Mouse (Mus musculus) heart, adult 2 months (tissue): Measurements from ENCODE around the gene Fgfr2. TPM values are rescaled to one million over a fixed set of nuclear protein-coding genes. Genes with fewer than 3 reads are reported as not detected.

Source experiments
- DNase-seq, 2 experiments: peaks; one replicate each; pipeline ENCODE4 v3.0.0; 2021
- H3K27ac ChIP-seq: fragments of 200-600 bp; 2 replicates; pipeline ENCODE4 v1.8.1; 2022
- H3K27me3 ChIP-seq: fragments of 200-500 bp; 2 replicates; pipeline ENCODE4 v1.6.1; 2012; ENCODE audit warnings: mild to moderate bottlenecking, low read length, inconsistent platforms, mixed read lengths; ENCODE audit not compliant: control insufficient read depth, insufficient read depth
- H3K36me3 ChIP-seq: fragments of 200-500 bp; 2 replicates; pipeline ENCODE4 v1.6.1; 2012; ENCODE audit warnings: low read length, inconsistent platforms; ENCODE audit not compliant: control insufficient read depth, insufficient read depth
- H3K4me1 ChIP-seq: fragments of 200-500 bp; 2 replicates; pipeline ENCODE4 v1.6.1; 2011; ENCODE audit warnings: low read length; ENCODE audit not compliant: control insufficient read depth, insufficient read depth
- H3K4me3 ChIP-seq: fragments of 200-600 bp; 2 replicates; pipeline ENCODE4 v1.8.1; 2022
- H3K79me2 ChIP-seq: fragments of 200-500 bp; replicated peaks from 2 replicates; pipeline ENCODE4 v1.6.1; 2012; ENCODE audit warnings: mild to moderate bottlenecking, inconsistent platforms, low read length, moderate library complexity, mixed read lengths; ENCODE audit not compliant: control insufficient read depth, insufficient read depth
- H3K9ac ChIP-seq: fragments of 200-500 bp; 2 replicates; pipeline ENCODE4 v1.6.1; 2012; ENCODE audit warnings: low read depth, mild to moderate bottlenecking, control low read depth, inconsistent platforms, low read length, mixed read lengths
- CTCF ChIP-seq: fragments of 200-600 bp; IDR thresholded peaks from 2 replicates; pipeline ENCODE4 v1.8.1; 2022; ENCODE audit warnings: antibody characterized with exemption, mild to moderate bottlenecking, moderate library complexity
- EP300 ChIP-seq: fragments of 200-500 bp; IDR thresholded peaks from 2 replicates; pipeline ENCODE4 v1.6.1; 2011; ENCODE audit warnings: low read depth, low read length, control low read depth; ENCODE audit not compliant: insufficient read depth
- POLR2A ChIP-seq: fragments of 200-500 bp; IDR thresholded peaks from 2 replicates; pipeline ENCODE4 v1.6.1; 2011; ENCODE audit warnings: mild to moderate bottlenecking, low read depth, low read length, control low read depth; ENCODE audit not compliant: insufficient read depth
- WGBS: fragments of 180-500 bp; shearing (Covaris S2); methylation state at CpG from one replicate; pipeline ENCODE4 v1.1.7; 2018; 5-methylcytosine and 5-hydroxymethylcytosine counted together
- intact Hi-C: fragments of 180-260 bp; cut with DNase I; formaldehyde crosslinking; loops from one replicate; pipeline ENCODE4 v1.15.1; 2025
- polyA plus RNA-seq: library from polyadenylated mRNA; depleted of rRNA; stranded (reverse); fragments of >200 nt; gene quantifications from 2 replicates; pipeline ENCODE4 v1.2.3, GENCODE M21; 2012
- total RNA-seq, 2 experiments: library from RNA; stranded (reverse); gene quantifications; 2 replicates each; pipeline ENCODE4 v1.2.3; 2021

The Fgfr2 gene
- total and polyA plus RNA-seq, 3 experiments: 1.1 to 2.0 (median 1.3) TPM

GRCm38 (mm10) chr7:132302508-132303241 is 820.5 kb downstream of the Fgfr2 start:
- Histone ChIP-seq H3K27ac (peak overlapping the region; percentile 62), H3K27me3 (no peaks in the 10 kb centered on the region), H3K9ac (no peak overlapping the region), H3K36me3 (peaks cover 2% of the 10 kb centered on the region; the same call in 1 of the 2 replicates), H3K4me1 (peaks cover 36% of the 10 kb centered on the region), H3K4me3 (no peak overlapping the region), H3K79me2 (no peaks in the 10 kb centered on the region)
- intact Hi-C loops: no loop called here
- 31% methylated on average over 8 of the region's 8 CpGs for WGBS
- no peak for TF ChIP-seq CTCF
- TF ChIP-seq POLR2A: no peak
- no peak for TF ChIP-seq EP300
- DNase-seq: peak; percentile 54 to 62

- H3K9ac ChIP-seq: no peak overlapping the region
- WGBS: 43% methylated on average over 5 of the region's 5 CpGs
- no peaks in the 10 kb centered on the region for H3K79me2 ChIP-seq
- no peak overlapping the region for H3K27ac ChIP-seq
- no peak for DNase-seq
- TF ChIP-seq CTCF (no peak), EP300 (no peak), POLR2A (no peak)
- H3K4me3 ChIP-seq: no peak overlapping the region
- H3K36me3 ChIP-seq: peaks cover 2% of the 10 kb centered on the region; the same call in 1 of the 2 replicates
- intact Hi-C loops: no loop called here
- no peaks in the 10 kb centered on the region for H3K27me3 ChIP-seq
- peaks cover 28% of the 10 kb centered on the region for H3K4me1 ChIP-seq
Observed at GRCm38 (mm10) chr7:132299661-132300210, 823.4 kb downstream of the Fgfr2 start.

GRCm38 (mm10) chr7:132298412-132298990 is 824.6 kb downstream of the Fgfr2 start:
- no peak overlapping the region for H3K9ac ChIP-seq
- TF ChIP-seq EP300: no peak
- no peak for TF ChIP-seq CTCF
- TF ChIP-seq POLR2A: no peak
- no peak overlapping the region for H3K27ac ChIP-seq
- H3K27me3 ChIP-seq: no peaks in the 10 kb centered on the region
- no peak for DNase-seq
- WGBS: 89% methylated on average over 7 of the region's 7 CpGs
- intact Hi-C loops: no loop called here
- H3K36me3 ChIP-seq: peaks cover 2% of the 10 kb centered on the region; the same call in 1 of the 2 replicates
- H3K4me3 ChIP-seq: no peak overlapping the region
- H3K4me1 ChIP-seq: peaks cover 24% of the 10 kb centered on the region
- H3K79me2 ChIP-seq: no peaks in the 10 kb centered on the region

- 0 out of 2 replicates have a peak, but pooled peaks cover 2% of the 10 kb centered on the region for H3K36me3 ChIP-seq
- H3K27ac ChIP-seq: peak overlapping the region; percentile 36
- H3K9ac ChIP-seq: no peak overlapping the region
- DNase-seq: no peak
- TF ChIP-seq EP300: no peak
- no peak for TF ChIP-seq CTCF
- TF ChIP-seq POLR2A: no peak
- intact Hi-C loops: loop anchor here (2.0 kb wide), 1 partner anchor 50 kb away; no protein-coding TSS in a partner anchor
- H3K4me3 ChIP-seq: no peak overlapping the region
- H3K79me2 ChIP-seq: no peaks in the 10 kb centered on the region
- H3K4me1 ChIP-seq: peaks cover 17% of the 10 kb centered on the region
- WGBS: 32% methylated on average over 4 of the region's 4 CpGs
- H3K27me3 ChIP-seq: no peaks in the 10 kb centered on the region
Observed at GRCm38 (mm10) chr7:132296661-132297443, 826.3 kb downstream of the Fgfr2 start.

- DNase-seq: no peak
Observed at GRCm38 (mm10) chr7:132296132-132296531, 827.0 kb downstream of the Fgfr2 start.

More at GRCm38 (mm10) chr7:132296132-132296531, 827.0 kb downstream of the Fgfr2 start:
- H3K9ac ChIP-seq: no peak overlapping the region
- peaks cover 13% of the 10 kb centered on the region for H3K4me1 ChIP-seq
- intact Hi-C loops: loop anchor here (2.0 kb wide), 1 partner anchor 49 kb away; no protein-coding TSS in a partner anchor
- H3K79me2 ChIP-seq: no peaks in the 10 kb centered on the region
- 83% methylated on average over 3 of the region's 3 CpGs for WGBS
- peak overlapping the region; percentile 36 for H3K27ac ChIP-seq
- 0 out of 2 replicates have a peak, but pooled peaks cover 2% of the 10 kb centered on the region for H3K36me3 ChIP-seq
- TF ChIP-seq EP300: no peak
- TF ChIP-seq POLR2A: no peak
- no peak for TF ChIP-seq CTCF
- H3K4me3 ChIP-seq: no peak overlapping the region
- H3K27me3 ChIP-seq: no peaks in the 10 kb centered on the region
